Mouse (Mus musculus) CH12.LX (cell line): ENCODE data around the gene Akap9. TPM values are rescaled to one million over a fixed set of nuclear protein-coding genes. Genes with fewer than 3 reads are reported as not detected.
"Not testable (repeated sequence)": the region's sequence is repeated elsewhere in the genome, so short reads cannot be mapped to it uniquely, and the experiment has no call there.

Source experiments
- DNase-seq: peaks from one replicate; pipeline ENCODE4 v3.0.0-alpha.2; 2013; ENCODE audit errors: extremely low read depth
- H3K27ac ChIP-seq: 2 replicates; pipeline ENCODE4 v1.5.1; 2012; ENCODE audit warnings: low read depth, mild to moderate bottlenecking, control low read depth, moderate library complexity; ENCODE audit not compliant: insufficient read depth
- H3K27me3 ChIP-seq: replicated peaks from 2 replicates; pipeline ENCODE3; 2012; ENCODE audit warnings: inconsistent platforms
- H3K36me3 ChIP-seq, 2 experiments: replicated peaks in 1 of 2; 2 replicates each; pipeline versions ENCODE3 to v1.6.1; 2012; ENCODE audit warnings: inconsistent platforms in 1 of 2, low read length in 1 of 2, mild to moderate bottlenecking in 1 of 2, mixed read lengths in 1 of 2, moderate library complexity in 1 of 2; ENCODE audit not compliant: control insufficient read depth in 1 of 2, insufficient read depth in 1 of 2
- H3K4me1 ChIP-seq, 2 experiments: 2 replicates each; pipeline ENCODE4 v1.6.1; 2012; ENCODE audit warnings: inconsistent platforms in 1 of 2, moderate library complexity in 1 of 2; ENCODE audit not compliant: insufficient read depth in 2 of 2, control insufficient read depth in 1 of 2
- H3K4me2 ChIP-seq: 2 replicates; pipeline ENCODE4 v1.6.1; 2012; ENCODE audit warnings: low read depth, mild to moderate bottlenecking, control low read depth; ENCODE audit not compliant: poor library complexity, insufficient read depth, severe bottlenecking
- H3K4me3 ChIP-seq, 3 experiments: fragments of 150-350 bp in 1 of 3; sonication (generic) in 1 of 3; replicated peaks in 1 of 3; 2 replicates each; pipeline versions ENCODE3 to v1.5.1; 2011 to 2012; ENCODE audit warnings: low read depth in 2 of 3, low read length in 2 of 3, mild to moderate bottlenecking in 2 of 3, moderate library complexity in 2 of 3, control low read depth in 1 of 3, improper control_type of control experiment in 1 of 3, inconsistent platforms in 1 of 3, mixed read lengths in 1 of 3; ENCODE audit not compliant: poor library complexity in 1 of 3
- H3K79me2 ChIP-seq: replicated peaks from 2 replicates; pipeline ENCODE4 v1.6.1; 2012; ENCODE audit warnings: mild to moderate bottlenecking, moderate library complexity; ENCODE audit not compliant: control insufficient read depth, poor library complexity, insufficient read depth, severe bottlenecking; ENCODE audit errors: extremely low read depth
- H3K9ac ChIP-seq: 2 replicates; pipeline ENCODE4 v1.6.1; 2012; ENCODE audit warnings: low read depth, mild to moderate bottlenecking, control low read depth, moderate library complexity; ENCODE audit not compliant: insufficient read depth
- H3K9me3 ChIP-seq: replicated peaks from 2 replicates; pipeline ENCODE3; 2012; ENCODE audit warnings: low read length, inconsistent platforms, mixed read lengths
- BHLHE40 ChIP-seq: IDR thresholded peaks from 2 replicates; pipeline ENCODE4 v1.6.1; 2011; ENCODE audit warnings: mild to moderate bottlenecking, low read depth, low read length, improper control_type of control experiment
- ELF1 ChIP-seq: IDR thresholded peaks from 2 replicates; pipeline ENCODE4 v1.6.1; 2014; ENCODE audit warnings: low read depth, mild to moderate bottlenecking, inconsistent platforms, low read length, improper control_type of control experiment
- EP300 ChIP-seq: IDR thresholded peaks from 2 replicates; pipeline ENCODE4 v1.6.1; 2011; ENCODE audit warnings: low read length, improper control_type of control experiment
- ETS1 ChIP-seq: conservative IDR thresholded peaks from 2 replicates; pipeline ENCODE4 v1.6.1; 2012; ENCODE audit warnings: low read depth, mild to moderate bottlenecking, inconsistent platforms, low read length, improper control_type of control experiment, moderate library complexity
- HCFC1 ChIP-seq: IDR thresholded peaks from 2 replicates; pipeline ENCODE4 v1.6.1; 2012; ENCODE audit warnings: low read depth, mild to moderate bottlenecking, inconsistent platforms, low read length, improper control_type of control experiment
- IRF4 ChIP-seq: IDR thresholded peaks from 2 replicates; pipeline ENCODE4 v1.6.1; 2014; ENCODE audit warnings: low read depth, mild to moderate bottlenecking, inconsistent platforms, low read length, improper control_type of control experiment
- MXI1 ChIP-seq: IDR thresholded peaks from 2 replicates; pipeline ENCODE4 v1.6.1; 2011; ENCODE audit warnings: mild to moderate bottlenecking, low read depth, low read length, improper control_type of control experiment
- NRF1 ChIP-seq: IDR thresholded peaks from 2 replicates; pipeline ENCODE4 v1.6.1; 2014; ENCODE audit warnings: low read depth, mild to moderate bottlenecking, inconsistent platforms, low read length, improper control_type of control experiment, moderate library complexity
- POLR2AphosphoS2 ChIP-seq: IDR thresholded peaks from 2 replicates; pipeline ENCODE4 v1.6.1; 2011; ENCODE audit warnings: low read depth, low read length, improper control_type of control experiment
- USF2 ChIP-seq: conservative IDR thresholded peaks from 2 replicates; pipeline ENCODE4 v1.6.1; 2011; ENCODE audit warnings: low read depth, low read length, improper control_type of control experiment
- ZNF384 ChIP-seq: IDR thresholded peaks from 2 replicates; pipeline ENCODE4 v1.6.1; 2012; ENCODE audit warnings: low read depth, low read length, improper control_type of control experiment, inconsistent platforms
- dilution Hi-C: fragments of 300-500 bp; cut with MboI; formaldehyde crosslinking; loops from 2 replicates; pipeline ENCODE4 v1.14.3; 2020; ENCODE audit warnings: low sequenced_read_pairs; ENCODE audit not compliant: extremely low pct_unique_long_range_greater_than_20kb, extremely low pct_ligation_motif_present
- in situ Hi-C: fragments of 300-500 bp; cut with MboI; formaldehyde crosslinking; loops from 3 replicates; pipeline ENCODE4 v1.14.3; 2019; ENCODE audit warnings: low sequenced_read_pairs, low pct_ligation_motif_present, low pct_unique_long_range_greater_than_20kb, mixed read lengths
- polyA plus RNA-seq: library from polyadenylated mRNA; unstranded; fragments of >175 nt; gene quantifications from 2 replicates; pipeline ENCODE4 v1.2.1, GENCODE M21; 2012; ENCODE audit warnings: low read depth; ENCODE audit not compliant: insufficient read length
- total RNA-seq, 2 experiments: library from RNA; depleted of rRNA; stranded (reverse); fragments of 300-350 nt in 1 of 2; fragments of >200 nt in 1 of 2; gene quantifications; 2 replicates each; pipeline ENCODE4 v1.2.3; 2012 to 2014

The Akap9 gene
- total and polyA plus RNA-seq, 3 experiments = 10.3 to 15.6 (median 12.8) TPM

GRCm38 (mm10) chr5:4104341-4105040 is 176.6 kb downstream of the Akap9 start, which contains the start of gene Cyp51 (continued):
- TF ChIP-seq POLR2AphosphoS2 (peak; percentile 44; the same call in 1 of the 2 replicates), NRF1 (0 out of 2 replicates have a peak, but pooled peaks have one; percentile 5), ZNF384 (peak; percentile 91), USF2 (no peak), EP300 (no peak)

- peak; percentile 42 for TF ChIP-seq ELF1
- no peak for TF ChIP-seq BHLHE40
- TF ChIP-seq ETS1 = no peak
- no peak for TF ChIP-seq MXI1
- peak; percentile 64; the same call in 1 of the 2 replicates for TF ChIP-seq IRF4
- no peak for TF ChIP-seq USF2
- peak; percentile 63 for TF ChIP-seq HCFC1
- dilution Hi-C loops = no loop called here
- peaks cover 8 to 24% of the 10 kb centered on the region in 2 experiments; a peak in 3 of 4 replicates for H3K4me1 ChIP-seq
- peaks cover 3% of the 10 kb centered on the region for H3K9me3 ChIP-seq
- no peak for DNase-seq
- no peak overlapping the region for H3K27ac ChIP-seq
- no peaks in the 10 kb centered on the region for H3K27me3 ChIP-seq
- peaks cover 21% of the 10 kb centered on the region for H3K79me2 ChIP-seq
- H3K4me3 ChIP-seq = no peak overlapping the region
- H3K9ac ChIP-seq = no peak overlapping the region; the same call in 1 of the 2 replicates
- peak overlapping the region; percentile 79; the same call in 1 of the 2 replicates for H3K4me2 ChIP-seq
- H3K36me3 ChIP-seq = peaks cover 8 to 21% of the 10 kb centered on the region in 2 experiments
- in situ Hi-C loops = loop anchor here (10.0 kb wide), 1 partner anchor 79 kb away; no protein-coding TSS in a partner anchor
Measured at GRCm38 (mm10) chr5:4105651-4106186, 177.9 kb downstream of the Akap9 start.

- H3K9ac ChIP-seq, DNase-seq, H3K36me3 ChIP-seq, H3K27ac ChIP-seq, H3K4me3 ChIP-seq, H3K27me3 ChIP-seq, dilution Hi-C loops, H3K9me3 ChIP-seq, H3K4me2 ChIP-seq: not testable (repeated sequence)
- in situ Hi-C loops = loop anchor here (10.0 kb wide), 1 partner anchor 78 kb away; no protein-coding TSS in a partner anchor
- Histone ChIP-seq H3K4me1 (peaks cover 8 to 27% of the 10 kb centered on the region in 2 experiments; a peak in 3 of 4 replicates), H3K79me2 (peaks cover 20% of the 10 kb centered on the region)
Measured at GRCm38 (mm10) chr5:4107056-4107455, 179.2 kb downstream of the Akap9 start.
